Mouse (Mus musculus) CD4-positive helper T cell, adult 2 months (primary cell): ENCODE results near the gene Map4k4.

Source experiments
- DNase-seq: peaks from one replicate; pipeline ENCODE4 v3.0.0-alpha.2; 2012; ENCODE audit warnings: low read depth, missing footprints, low spot score

The Map4k4 gene

DNA sequence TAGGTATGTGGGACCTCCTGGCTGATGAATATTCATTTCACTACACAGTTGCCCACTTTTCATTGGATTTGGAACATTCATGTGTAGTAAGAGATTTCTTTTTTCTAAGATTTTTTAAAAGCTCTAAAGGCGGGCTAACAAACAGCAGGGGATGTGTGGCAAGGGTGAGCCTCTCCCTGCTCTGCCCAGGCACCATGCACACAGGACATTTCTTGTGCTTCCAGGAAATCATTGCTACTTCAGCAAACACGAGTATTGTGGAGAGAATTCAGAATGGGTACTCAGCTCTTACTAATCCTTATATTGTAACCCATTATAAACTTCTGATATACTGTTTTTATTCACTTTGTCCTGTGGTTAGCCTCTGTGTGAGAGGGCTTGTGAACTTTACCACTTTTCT, 94.9 kb downstream of the Map4k4 start:
- DNase-seq = no peak

GRCm38 (mm10) chr1:40000476-40000875, 99.8 kb downstream of the Map4k4 start:
- no peak for DNase-seq

DNA sequence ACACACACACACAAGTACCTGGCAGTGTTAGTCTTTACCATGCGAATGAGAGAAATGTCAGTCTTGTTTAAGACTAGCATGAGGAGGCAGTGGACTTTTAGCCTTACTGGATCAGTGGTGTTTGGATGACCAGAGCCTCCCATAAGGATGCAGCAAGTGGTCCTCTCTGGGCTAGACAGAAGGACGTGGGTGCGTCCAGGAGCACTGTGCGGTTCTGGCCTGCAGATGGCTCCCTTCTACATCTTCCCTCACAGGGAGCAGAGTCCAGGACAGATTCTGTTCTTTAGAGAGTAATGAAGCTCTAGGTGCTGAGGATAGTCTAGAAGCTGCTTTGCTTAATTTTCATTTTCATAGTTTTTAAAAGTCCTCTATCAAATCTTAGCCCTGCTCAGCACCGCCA, 100.2 kb downstream of the Map4k4 start:
- DNase-seq = no peak

DNA sequence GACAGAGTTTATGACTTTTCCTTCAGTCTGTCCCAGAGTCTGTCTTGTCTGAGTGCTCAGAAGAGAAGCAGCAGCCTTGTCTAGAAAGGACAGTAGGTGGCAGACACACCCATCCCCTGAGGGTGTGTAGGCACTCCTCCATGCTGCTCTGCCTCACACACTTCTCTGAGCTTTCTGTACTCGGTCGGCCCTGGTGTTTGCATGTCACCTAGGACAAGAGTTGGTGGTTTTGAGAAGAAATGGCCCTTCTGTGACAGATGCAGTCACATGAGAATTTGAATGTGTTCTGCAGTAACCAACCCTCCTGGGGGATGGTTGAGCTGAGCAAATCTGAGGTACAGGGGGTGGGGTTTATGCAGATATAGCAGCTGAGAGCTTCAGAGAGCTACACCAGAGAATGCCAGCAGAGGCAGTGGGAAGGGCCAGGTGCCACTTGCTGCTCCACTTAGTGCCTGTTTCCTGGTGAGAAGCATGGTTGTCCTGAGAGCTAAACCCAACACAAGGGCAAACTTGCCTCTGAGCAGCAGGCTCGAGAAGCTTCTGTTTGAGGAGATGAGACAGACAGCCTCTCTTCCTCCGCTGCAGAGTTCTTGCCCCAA, 101.5 kb downstream of the Map4k4 start:
- peak; percentile 34 for DNase-seq

GRCm38 (mm10) chr1:40006043-40006651, 105.4 kb downstream of the Map4k4 start:
- DNase-seq = no peak

- peak; percentile 66 for DNase-seq
Observed at GRCm38 (mm10) chr1:40007962-40008471, 107.3 kb downstream of the Map4k4 start.

GRCm38 (mm10) chr1:40012696-40013095, 112.0 kb downstream of the Map4k4 start:
- no peak for DNase-seq

- DNase-seq = no peak
Observed at GRCm38 (mm10) chr1:40015066-40015678, 114.5 kb downstream of the Map4k4 start.

GRCm38 (mm10) chr1:40021617-40022016, 120.9 kb downstream of the Map4k4 start:
- DNase-seq = no peak

DNA sequence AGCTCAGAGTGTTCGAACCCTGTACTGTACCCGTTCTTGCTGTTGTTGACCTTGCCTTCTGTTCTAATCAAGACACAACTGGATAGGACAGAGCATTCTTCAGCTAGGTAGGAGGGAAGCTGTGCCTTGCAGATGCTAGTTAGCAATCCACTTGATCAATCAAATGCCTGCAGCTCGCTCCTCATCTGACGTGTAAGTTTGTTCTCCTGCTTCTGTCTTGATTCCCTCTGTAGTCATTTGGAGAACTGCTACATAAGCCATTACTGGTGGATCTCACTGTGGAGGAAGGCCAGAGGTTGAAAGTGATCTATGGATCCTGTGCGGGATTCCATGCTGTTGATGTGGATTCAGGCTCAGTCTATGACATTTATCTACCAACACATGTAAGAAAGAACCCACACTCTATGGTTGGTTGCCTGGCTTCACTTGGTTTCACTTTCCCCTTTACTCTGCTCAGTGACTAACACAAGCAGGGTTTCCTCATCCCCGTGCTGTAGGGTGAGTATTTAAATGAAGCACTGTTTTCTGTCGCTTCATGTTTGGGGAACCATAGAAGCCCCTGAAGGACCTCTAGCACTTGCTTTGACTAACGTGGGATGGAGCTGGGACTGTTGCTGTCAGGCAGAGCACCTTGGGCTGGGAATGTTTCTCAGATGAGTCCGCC, 121.9 kb downstream of the Map4k4 start:
- DNase-seq = peak; percentile 52

DNA sequence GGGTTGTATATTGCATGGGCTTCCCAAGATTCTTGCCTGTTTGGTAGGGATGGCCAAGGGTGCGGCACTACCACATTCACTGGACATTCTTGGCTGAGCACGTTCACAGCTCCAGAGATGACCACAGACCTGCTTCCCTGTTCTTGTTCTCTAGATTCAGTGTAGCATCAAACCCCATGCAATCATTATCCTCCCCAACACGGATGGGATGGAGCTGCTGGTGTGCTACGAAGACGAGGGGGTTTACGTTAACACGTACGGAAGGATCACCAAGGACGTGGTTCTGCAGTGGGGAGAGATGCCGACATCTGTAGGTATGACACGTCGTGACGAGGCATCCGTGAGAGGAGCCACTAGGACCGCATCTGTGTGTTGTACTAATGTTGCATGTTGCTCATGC, 122.5 kb downstream of the Map4k4 start:
- DNase-seq = no peak

- DNase-seq = no peak
Observed at GRCm38 (mm10) chr1:40023748-40024147, 123.0 kb downstream of the Map4k4 start.

DNA sequence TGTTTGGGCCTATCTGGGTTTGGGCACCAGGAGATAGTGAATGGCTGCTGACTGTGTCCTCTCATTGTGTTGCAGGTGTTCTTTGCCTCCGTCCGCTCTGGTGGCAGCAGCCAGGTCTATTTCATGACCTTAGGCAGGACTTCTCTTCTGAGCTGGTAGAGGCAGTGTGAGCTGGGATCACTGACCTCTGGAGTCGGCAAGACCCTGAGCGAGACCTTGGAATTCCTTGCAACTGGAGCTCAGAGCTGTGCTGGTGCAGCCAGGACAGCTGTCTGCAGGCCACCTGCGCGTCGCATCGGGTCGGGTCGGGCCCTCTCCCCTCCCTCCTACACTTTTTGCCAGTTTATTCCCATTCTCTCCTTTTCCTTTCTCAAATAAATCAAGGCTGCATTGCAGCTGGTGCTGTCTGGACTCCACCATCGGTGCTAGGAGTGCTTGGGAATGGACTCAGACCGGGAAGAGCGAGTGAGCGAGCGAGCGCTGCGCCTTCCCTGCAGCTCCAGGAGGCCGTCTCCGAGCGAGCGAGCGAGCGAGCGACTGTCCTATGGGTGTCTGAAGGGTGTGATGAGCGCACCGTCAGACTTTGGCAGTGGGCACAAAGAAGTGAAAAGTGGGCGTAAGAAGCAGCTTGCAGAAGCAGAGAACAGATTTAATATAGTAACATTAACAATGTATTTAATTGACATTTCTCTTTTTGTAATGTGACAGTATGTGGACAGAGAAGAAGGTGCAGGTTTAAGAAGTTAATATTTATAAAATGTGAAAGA, 124.0 kb downstream of the Map4k4 start:
- no peak for DNase-seq

- no peak for DNase-seq
Observed at GRCm38 (mm10) chr1:40025416-40025815, 124.7 kb downstream of the Map4k4 start.

DNA sequence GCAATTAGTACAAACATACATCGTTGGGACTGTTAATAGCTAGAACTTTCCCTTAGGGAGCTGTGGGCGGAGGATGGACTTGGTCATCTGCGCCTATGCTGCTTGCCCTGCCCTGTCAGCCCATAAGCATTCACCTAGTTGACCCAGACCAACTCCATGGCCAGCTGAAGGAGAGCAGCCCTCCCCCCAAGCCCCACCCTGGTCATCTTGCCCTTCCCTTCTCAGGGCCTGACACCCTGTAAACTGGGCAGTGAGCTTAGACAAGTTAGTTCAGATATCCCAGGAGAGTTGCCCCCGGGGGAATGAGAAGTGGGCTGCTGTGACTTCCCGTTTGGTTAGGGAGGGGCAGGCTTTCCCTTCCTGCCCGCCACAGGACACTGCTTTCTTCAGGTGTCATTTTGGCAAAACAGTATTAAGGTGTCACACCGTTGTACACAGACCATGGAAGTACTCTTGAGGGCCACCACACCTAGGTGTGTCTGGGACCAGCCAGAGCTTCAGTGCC, 126.5 kb downstream of the Map4k4 start:
- no peak for DNase-seq

- peak; percentile 23 for DNase-seq
Observed at GRCm38 (mm10) chr1:40028207-40028998, 127.7 kb downstream of the Map4k4 start.

DNA sequence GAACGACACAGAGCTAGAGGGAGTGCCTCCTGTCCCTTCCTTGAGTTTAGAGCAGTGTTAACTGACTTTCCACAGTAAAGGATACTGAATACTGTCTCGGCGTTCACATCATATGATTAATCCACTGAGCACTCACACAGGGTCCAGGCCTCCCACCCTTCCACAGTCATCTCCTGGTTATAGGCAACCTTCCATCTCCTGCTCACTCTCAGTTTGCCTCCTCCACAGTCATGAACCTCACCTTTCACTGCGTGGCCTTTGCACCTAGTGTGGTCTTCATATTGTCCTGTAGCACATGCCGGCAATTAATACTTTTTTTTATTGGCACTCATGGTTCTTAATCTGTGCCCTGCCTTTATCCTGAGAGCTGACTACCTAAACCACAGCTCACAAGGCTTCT, 128.9 kb downstream of the Map4k4 start:
- DNase-seq = no peak

DNA sequence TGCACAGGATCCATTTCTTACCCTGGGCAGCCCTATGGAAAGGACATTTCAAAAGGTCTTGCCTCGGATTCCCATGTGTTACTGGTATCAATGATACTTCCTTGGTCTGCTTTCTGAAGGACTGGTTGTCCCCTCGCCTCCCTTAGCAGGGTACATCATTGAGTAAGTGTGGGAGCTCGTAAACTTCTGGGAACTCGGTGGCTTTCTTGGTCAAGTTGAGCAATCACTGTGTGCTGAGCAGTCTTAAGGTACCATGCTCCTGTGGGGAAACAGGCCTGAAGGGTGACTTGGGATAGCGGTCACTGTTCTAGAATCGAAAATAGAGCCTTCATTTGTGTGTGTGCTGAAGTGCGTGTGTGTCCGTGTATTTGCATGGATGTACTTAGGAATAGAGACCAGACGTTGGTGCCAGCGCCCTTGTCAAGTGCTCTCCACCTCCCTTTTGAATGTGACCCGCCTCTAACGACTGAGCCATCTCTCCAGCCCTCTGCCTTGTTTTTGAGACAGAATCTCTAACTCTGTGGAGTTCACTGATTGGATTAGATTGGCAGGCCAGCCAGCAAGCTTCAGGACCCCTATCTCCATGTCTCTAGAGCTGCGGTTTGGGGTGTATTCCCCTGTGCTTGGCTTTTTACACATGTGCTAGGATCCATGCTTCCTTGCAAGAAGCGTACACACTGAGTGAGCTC, 129.7 kb downstream of the Map4k4 start:
- no peak for DNase-seq

- DNase-seq = no peak
Observed at GRCm38 (mm10) chr1:40030976-40031356, 130.3 kb downstream of the Map4k4 start.

DNA sequence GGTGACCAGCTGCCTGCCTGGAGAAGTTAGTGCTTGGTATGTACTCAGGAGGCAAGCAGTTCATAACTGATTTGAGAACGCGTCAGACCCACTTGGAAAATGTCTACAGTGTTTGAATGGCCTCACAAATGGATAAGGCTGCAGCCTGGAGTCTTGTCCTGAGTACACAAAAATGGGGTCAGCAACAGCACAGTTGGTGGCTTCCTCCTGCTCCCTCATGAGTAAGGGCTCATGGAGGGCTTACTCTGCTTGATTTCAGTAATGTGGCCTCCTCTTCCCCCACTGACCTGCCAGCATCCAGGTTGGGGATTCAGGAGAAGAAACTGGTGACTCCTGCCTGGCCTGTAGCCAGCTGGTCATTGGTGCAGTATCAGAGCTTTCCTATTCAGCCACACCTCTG, 130.9 kb downstream of the Map4k4 start:
- DNase-seq = no peak
